Mouse (Mus musculus) megakaryocyte-erythroid progenitor cell, adult 5-6 weeks (primary cell): ENCODE results near the gene Mybphl. TPM values are rescaled to one million over a fixed set of nuclear protein-coding genes. Genes with fewer than 3 reads are reported as not detected.

Experiments
- total RNA-seq, 2 experiments: library from RNA; stranded (forward) in 1 of 2; stranded (reverse) in 1 of 2; fragments of 200-1000, 215-1000 nt in 1 of 2; fragments of >200 nt in 1 of 2; fragmentation: Nextera tagmentation in 1 of 2; gene quantifications; 2 replicates each; pipeline ENCODE4 v1.2.3; 2014 to 2017

Gene Mybphl
- total RNA-seq, 2 experiments from 2014 or later = not detected

Other genes starting within 250 kb of the Mybphl start
- gene Gnai3, start 218.8 kb upstream of the Mybphl start, total RNA-seq (2014; fragmentation: Nextera tagmentation) = 59.5 and 66.7 TPM in 2 replicates
- gene Gnai3, start 218.8 kb upstream of the Mybphl start, total RNA-seq (2017) = 114 and 126 TPM in 2 replicates
- gene Gpr61, start 210.0 kb upstream of the Mybphl start, total RNA-seq (2014; fragmentation: Nextera tagmentation) = not detected in 2 replicates
- gene Gpr61, start 210.0 kb upstream of the Mybphl start, total RNA-seq (2017) = not detected in 2 replicates
- 1.3 and 2.3 TPM in 2 replicates for gene Amigo1, start 178.6 kb upstream of the Mybphl start, total RNA-seq (2014; fragmentation: Nextera tagmentation)
- gene Amigo1, start 178.6 kb upstream of the Mybphl start, total RNA-seq (2017) = 0.66 and 1.9 TPM in 2 replicates
- gene Cyb561d1, start 163.7 kb upstream of the Mybphl start, total RNA-seq (2014; fragmentation: Nextera tagmentation) = 3.8 and 5.0 TPM in 2 replicates
- gene Cyb561d1, start 163.7 kb upstream of the Mybphl start, total RNA-seq (2017) = 3.5 and 4.6 TPM in 2 replicates
- 8.3 and 12.1 TPM in 2 replicates for gene Atxn7l2, start 154.0 kb upstream of the Mybphl start, total RNA-seq (2014; fragmentation: Nextera tagmentation)
- 1.9 and 3.2 TPM in 2 replicates for gene Atxn7l2, start 154.0 kb upstream of the Mybphl start, total RNA-seq (2017)
- gene Sypl2, start 138.3 kb upstream of the Mybphl start, total RNA-seq (2014; fragmentation: Nextera tagmentation) = not detected in 2 replicates
- not detected in 2 replicates for gene Sypl2, start 138.3 kb upstream of the Mybphl start, total RNA-seq (2017)
- gene Psma5, start 108.0 kb upstream of the Mybphl start, total RNA-seq (2014; fragmentation: Nextera tagmentation) = 223 and 248 TPM in 2 replicates
- gene Psma5, start 108.0 kb upstream of the Mybphl start, total RNA-seq (2017) = 358 and 414 TPM in 2 replicates
- gene Sort1, start 80.8 kb upstream of the Mybphl start, total RNA-seq (2014; fragmentation: Nextera tagmentation) = 4.5 and 7.6 TPM in 2 replicates
- gene Sort1, start 80.8 kb upstream of the Mybphl start, total RNA-seq (2017) = 5.8 and 7.7 TPM in 2 replicates
- gene Psrc1, start 18.9 kb downstream of the Mybphl start, total RNA-seq (2014; fragmentation: Nextera tagmentation) = 34.4 and 34.9 TPM in 2 replicates
- gene Psrc1, start 18.9 kb downstream of the Mybphl start, total RNA-seq (2017) = 13.6 and 24.9 TPM in 2 replicates
- 1.8 and 6.5 TPM in 2 replicates for gene Celsr2, start 50.6 kb downstream of the Mybphl start, total RNA-seq (2014; fragmentation: Nextera tagmentation)
- gene Celsr2, start 50.6 kb downstream of the Mybphl start, total RNA-seq (2017) = 0.42 and 2.3 TPM in 2 replicates
- gene Sars, start 80.3 kb downstream of the Mybphl start, total RNA-seq (2014; fragmentation: Nextera tagmentation) = 58.8 and 69.7 TPM in 2 replicates
- 456 and 521 TPM in 2 replicates for gene Sars, start 80.3 kb downstream of the Mybphl start, total RNA-seq (2017)
- gene 1700013F07Rik, start 169.2 kb downstream of the Mybphl start, total RNA-seq (2014; fragmentation: Nextera tagmentation) = not detected in 2 replicates
- not detected in 2 replicates for gene 1700013F07Rik, start 169.2 kb downstream of the Mybphl start, total RNA-seq (2017)
- gene 5330417C22Rik, start 171.6 kb downstream of the Mybphl start, total RNA-seq (2014; fragmentation: Nextera tagmentation) = 0.49 TPM in 1 of 2 replicates, not detected in the other
- gene 5330417C22Rik, start 171.6 kb downstream of the Mybphl start, total RNA-seq (2017) = 5.0 TPM in 1 of 2 replicates, not detected in the other
- 8.1 and 15.6 TPM in 2 replicates for gene Tmem167b, start 197.6 kb downstream of the Mybphl start, total RNA-seq (2014; fragmentation: Nextera tagmentation)
- gene Tmem167b, start 197.6 kb downstream of the Mybphl start, total RNA-seq (2017) = 29.1 and 36.7 TPM in 2 replicates
- 8.2 and 16.8 TPM in 2 replicates for gene Taf13, start 206.8 kb downstream of the Mybphl start, total RNA-seq (2014; fragmentation: Nextera tagmentation)
- 9.3 and 16.8 TPM in 2 replicates for gene Taf13, start 206.8 kb downstream of the Mybphl start, total RNA-seq (2017)
- gene Wdr47, start 226.4 kb downstream of the Mybphl start, total RNA-seq (2014; fragmentation: Nextera tagmentation) = 3.9 and 7.8 TPM in 2 replicates
- gene Wdr47, start 226.4 kb downstream of the Mybphl start, total RNA-seq (2017) = 5.4 and 19.6 TPM in 2 replicates